Mouse (Mus musculus) hindbrain, embryonic 12.5 days (tissue): ENCODE data around the gene Dync1li2. TPM values are rescaled to one million over a fixed set of nuclear protein-coding genes. Genes with fewer than 3 reads are reported as not detected.

Experiments
- ATAC-seq: fragments of 200-750 bp; cut with Nextera tagmentation; 2 replicates; pipeline ENCODE4 v1.8.0; 2017; ENCODE audit warnings: moderate TSS enrichment; ENCODE audit not compliant: low FRiP score
- H3K27ac ChIP-seq: fragments of 300-500 bp; sonication (generic); 2 replicates; pipeline ENCODE4 v1.5.1; 2016; ENCODE audit warnings: mild to moderate bottlenecking
- H3K27me3 ChIP-seq: fragments of 300-500 bp; sonication (generic); 2 replicates; pipeline ENCODE4 v1.6.1; 2016; ENCODE audit warnings: mild to moderate bottlenecking
- H3K36me3 ChIP-seq: fragments of 300-500 bp; sonication (generic); 2 replicates; pipeline ENCODE4 v1.6.1; 2016; ENCODE audit warnings: mild to moderate bottlenecking
- H3K4me1 ChIP-seq: fragments of 300-500 bp; sonication (generic); 2 replicates; pipeline ENCODE4 v1.6.1; 2016
- H3K4me2 ChIP-seq: fragments of 300-500 bp; sonication (generic); replicated peaks from 2 replicates; pipeline ENCODE4 v1.6.1; 2016; ENCODE audit warnings: mild to moderate bottlenecking
- H3K4me3 ChIP-seq: fragments of 300-500 bp; sonication (generic); 2 replicates; pipeline ENCODE4 v1.5.1; 2016; ENCODE audit warnings: mild to moderate bottlenecking
- H3K9ac ChIP-seq: fragments of 300-500 bp; sonication (generic); 2 replicates; pipeline ENCODE4 v1.6.1; 2016; ENCODE audit warnings: mild to moderate bottlenecking, moderate library complexity
- H3K9me3 ChIP-seq: fragments of 300-500 bp; sonication (generic); replicated peaks from 2 replicates; pipeline ENCODE4 v1.6.1; 2016; ENCODE audit warnings: mild to moderate bottlenecking
- WGBS: fragments of 180-500 bp; shearing (Covaris S2); methylation state at CpG from one replicate; pipeline ENCODE4 v1.1.7; 2016; 5-methylcytosine and 5-hydroxymethylcytosine counted together
- polyA plus RNA-seq: library from polyadenylated mRNA; unstranded; fragments of >200 nt; fragmentation: Nextera tagmentation; extraction: Ambion mirVana; gene quantifications from 2 replicates; pipeline ENCODE4 v1.2.1, GENCODE M21; 2016

Dync1li2 gene
- polyA plus RNA-seq, 1 experiment from 2014 or later = 131 TPM

DNA sequence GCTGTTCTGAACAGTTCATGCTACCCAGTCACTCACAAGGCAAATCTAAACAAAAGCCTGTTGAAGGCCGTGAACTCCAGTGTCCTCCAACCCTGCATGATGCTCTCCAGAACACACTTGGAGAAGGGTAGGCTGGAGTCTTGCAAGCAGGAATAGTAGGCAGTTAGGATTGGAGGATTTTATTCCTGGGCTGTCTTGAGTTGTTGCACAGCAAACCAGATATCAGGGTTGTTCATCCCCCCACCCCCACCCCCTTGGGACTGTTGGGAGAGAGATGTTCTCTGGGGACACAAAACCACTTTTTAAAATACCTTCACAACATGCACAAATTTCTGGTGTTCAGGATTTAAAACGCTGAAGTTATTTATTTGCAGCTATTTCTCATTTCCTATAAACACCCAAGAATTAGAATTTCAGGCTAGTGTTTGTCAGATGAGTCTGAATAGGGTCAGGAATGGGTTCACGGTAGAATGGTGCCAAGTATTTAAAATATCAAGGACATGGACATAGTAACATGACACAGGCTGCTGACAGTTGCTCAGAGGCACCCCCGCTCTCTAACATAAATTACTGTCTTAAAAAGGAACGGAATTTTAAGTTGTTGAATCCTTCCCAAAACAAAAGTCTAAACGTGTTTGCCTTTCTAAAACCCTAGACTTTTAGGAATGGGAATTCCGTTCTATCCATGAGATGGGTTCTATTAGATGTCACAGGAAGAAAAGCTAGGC, 29.9 kb downstream of the Dync1li2 start:
- Histone ChIP-seq H3K36me3 (peaks cover 11% of the 10 kb centered on the region), H3K27ac (no peak overlapping the region), H3K9me3 (no peaks in the 10 kb centered on the region), H3K4me3 (no peak overlapping the region), H3K4me1 (no peaks in the 10 kb centered on the region), H3K27me3 (no peaks in the 10 kb centered on the region), H3K9ac (no peak overlapping the region), H3K4me2 (no peak overlapping the region)
- 82% methylated on average over 7 of the region's 7 CpGs for WGBS
- no peak for ATAC-seq

GRCm38 (mm10) chr8:104411972-104412371, 30.9 kb downstream of the Dync1li2 start:
- 88% methylated on average over 3 of the region's 3 CpGs for WGBS

GRCm38 (mm10) chr8:104411468-104411867, 31.4 kb downstream of the Dync1li2 start:
- Histone ChIP-seq H3K27me3 (no peaks in the 10 kb centered on the region), H3K4me1 (no peaks in the 10 kb centered on the region), H3K27ac (no peak overlapping the region), H3K36me3 (no peaks in the 10 kb centered on the region), H3K4me3 (no peak overlapping the region), H3K9me3 (no peaks in the 10 kb centered on the region), H3K9ac (no peak overlapping the region), H3K4me2 (no peak overlapping the region)
- no peak for ATAC-seq
- 93% methylated on average over 3 of the region's 3 CpGs for WGBS

More at GRCm38 (mm10) chr8:104411972-104412371, 30.9 kb downstream of the Dync1li2 start:
- no peaks in the 10 kb centered on the region for H3K9me3 ChIP-seq
- H3K27me3 ChIP-seq = no peaks in the 10 kb centered on the region
- ATAC-seq = no peak
- H3K9ac ChIP-seq = no peak overlapping the region
- no peak overlapping the region for H3K27ac ChIP-seq
- H3K4me2 ChIP-seq = no peak overlapping the region
- no peak overlapping the region for H3K4me3 ChIP-seq
- H3K36me3 ChIP-seq = peaks cover under 1% of the 10 kb centered on the region
- H3K4me1 ChIP-seq = no peaks in the 10 kb centered on the region

GRCm38 (mm10) chr8:104410628-104411273, 32.1 kb downstream of the Dync1li2 start:
- Histone ChIP-seq H3K27me3 (no peaks in the 10 kb centered on the region), H3K9me3 (no peaks in the 10 kb centered on the region), H3K9ac (no peak overlapping the region), H3K4me3 (no peak overlapping the region), H3K27ac (no peak overlapping the region), H3K4me2 (no peak overlapping the region), H3K4me1 (no peaks in the 10 kb centered on the region), H3K36me3 (no peaks in the 10 kb centered on the region)
- WGBS = 55% methylated on average over 7 of the region's 7 CpGs
- ATAC-seq = no peak

- H3K9me3 ChIP-seq = peaks cover 3% of the 10 kb centered on the region; the same call in 1 of the 2 replicates
- H3K27ac ChIP-seq = no peak overlapping the region
- no peaks in the 10 kb centered on the region for H3K36me3 ChIP-seq
- H3K4me1 ChIP-seq = no peaks in the 10 kb centered on the region
- no peaks in the 10 kb centered on the region for H3K27me3 ChIP-seq
- no peak overlapping the region for H3K9ac ChIP-seq
- WGBS = 87% methylated on average over 7 of the region's 7 CpGs
- H3K4me2 ChIP-seq = no peak overlapping the region
- no peak for ATAC-seq
- no peak overlapping the region for H3K4me3 ChIP-seq
Measured at GRCm38 (mm10) chr8:104408328-104409110, 34.3 kb downstream of the Dync1li2 start.

- Histone ChIP-seq H3K9me3 (peaks cover 4% of the 10 kb centered on the region; the same call in 1 of the 2 replicates), H3K27ac (no peak overlapping the region), H3K4me2 (no peak overlapping the region), H3K4me1 (no peaks in the 10 kb centered on the region), H3K9ac (no peak overlapping the region), H3K27me3 (no peaks in the 10 kb centered on the region), H3K4me3 (no peak overlapping the region), H3K36me3 (no peaks in the 10 kb centered on the region)
- 76% methylated on average over 6 of the region's 6 CpGs for WGBS
- no peak for ATAC-seq
Measured at GRCm38 (mm10) chr8:104406340-104407128, 36.3 kb downstream of the Dync1li2 start.

GRCm38 (mm10) chr8:104405430-104406187, 37.2 kb downstream of the Dync1li2 start:
- no peaks in the 10 kb centered on the region for H3K36me3 ChIP-seq
- H3K4me2 ChIP-seq = no peak overlapping the region
- no peak for ATAC-seq
- H3K9ac ChIP-seq = no peak overlapping the region
- H3K4me3 ChIP-seq = no peak overlapping the region
- H3K9me3 ChIP-seq = peaks cover 4% of the 10 kb centered on the region; the same call in 1 of the 2 replicates
- no peaks in the 10 kb centered on the region for H3K27me3 ChIP-seq
- no peaks in the 10 kb centered on the region for H3K4me1 ChIP-seq
- whole genome bisulfite sequencing = 74% methylated on average over 15 of the region's 15 CpGs
- no peak overlapping the region for H3K27ac ChIP-seq

DNA sequence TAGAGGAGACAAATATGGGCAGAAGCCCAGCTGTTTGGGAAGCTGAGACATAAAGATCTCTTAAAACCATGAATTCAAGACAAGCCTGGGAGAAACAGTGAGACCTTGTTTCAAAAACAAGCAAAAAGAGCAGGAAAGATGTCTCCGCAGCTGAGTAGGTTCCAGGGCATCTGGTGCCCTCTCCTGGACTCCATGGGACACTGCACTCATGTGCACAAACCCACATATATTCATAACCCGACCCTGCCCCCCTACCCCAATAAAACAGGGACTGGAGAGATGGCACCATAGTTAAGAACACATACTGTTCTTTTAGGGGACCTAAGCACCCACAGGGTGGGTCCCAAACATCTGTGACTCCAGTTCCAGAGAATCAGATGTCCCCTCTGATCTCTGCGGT, 39.3 kb downstream of the Dync1li2 start:
- Histone ChIP-seq H3K36me3 (no peaks in the 10 kb centered on the region), H3K9me3 (peaks cover 4% of the 10 kb centered on the region; the same call in 1 of the 2 replicates), H3K4me1 (no peaks in the 10 kb centered on the region), H3K4me2 (no peak overlapping the region), H3K27ac (no peak overlapping the region), H3K27me3 (no peaks in the 10 kb centered on the region), H3K4me3 (no peak overlapping the region), H3K9ac (no peak overlapping the region)
- ATAC-seq = no peak
- WGBS = 82% methylated on average over 3 of the region's 3 CpGs

DNA sequence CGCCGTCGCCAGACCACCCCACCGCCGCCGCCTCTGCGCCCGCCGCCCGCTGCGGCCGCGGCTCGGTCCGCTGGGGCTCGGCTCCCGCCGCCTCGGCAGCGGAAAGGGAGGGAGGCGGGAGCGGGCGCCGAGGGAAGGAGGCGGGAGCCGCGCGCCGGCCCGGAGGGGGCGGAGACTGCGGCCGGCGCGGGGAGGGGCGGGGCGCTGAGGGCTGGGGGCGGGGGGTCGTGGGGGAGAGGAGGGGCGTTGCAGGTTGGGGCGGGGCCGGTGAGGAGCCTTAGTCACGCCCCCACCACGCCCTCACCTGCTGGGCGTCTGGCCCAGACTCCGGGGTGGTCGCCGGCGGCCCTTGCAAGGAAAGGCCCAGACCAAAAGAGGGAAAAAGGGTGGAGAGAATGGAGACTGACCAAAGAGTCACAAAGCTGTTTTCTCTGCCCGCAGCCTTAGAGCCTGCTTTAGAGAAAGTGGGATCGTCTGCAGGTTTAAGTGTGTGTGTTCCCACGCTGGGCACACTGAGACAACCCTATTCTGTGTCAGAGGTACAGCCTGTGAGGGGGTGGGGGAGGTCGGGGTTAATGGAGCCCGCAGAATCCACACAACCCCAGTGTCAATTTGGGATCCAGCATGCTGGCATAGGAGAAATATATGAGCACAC, 47.0 kb downstream of the Dync1li2 start, which contains the start of gene Cmtm4:
Cmtm4 (minus strand) TSS at position 105 of the 655 bp plus-strand sequence.
- H3K27ac ChIP-seq = peak within 1 kb of the TSS; percentile 74
- H3K4me1 ChIP-seq = peaks cover 16% of the 10 kb centered on the region
- ATAC-seq = peak; percentile 87
- no peaks in the 10 kb centered on the region for H3K9me3 ChIP-seq
- no peaks in the 10 kb centered on the region for H3K36me3 ChIP-seq
- H3K4me2 ChIP-seq = peak within 1 kb of the TSS; percentile 91
- no peaks in the 10 kb centered on the region for H3K27me3 ChIP-seq
- H3K4me3 ChIP-seq = peak within 1 kb of the TSS; percentile 68
- 3% methylated on average over 36 of the region's 54 CpGs for WGBS
- peak within 1 kb of the TSS; percentile 82 for H3K9ac ChIP-seq

DNA sequence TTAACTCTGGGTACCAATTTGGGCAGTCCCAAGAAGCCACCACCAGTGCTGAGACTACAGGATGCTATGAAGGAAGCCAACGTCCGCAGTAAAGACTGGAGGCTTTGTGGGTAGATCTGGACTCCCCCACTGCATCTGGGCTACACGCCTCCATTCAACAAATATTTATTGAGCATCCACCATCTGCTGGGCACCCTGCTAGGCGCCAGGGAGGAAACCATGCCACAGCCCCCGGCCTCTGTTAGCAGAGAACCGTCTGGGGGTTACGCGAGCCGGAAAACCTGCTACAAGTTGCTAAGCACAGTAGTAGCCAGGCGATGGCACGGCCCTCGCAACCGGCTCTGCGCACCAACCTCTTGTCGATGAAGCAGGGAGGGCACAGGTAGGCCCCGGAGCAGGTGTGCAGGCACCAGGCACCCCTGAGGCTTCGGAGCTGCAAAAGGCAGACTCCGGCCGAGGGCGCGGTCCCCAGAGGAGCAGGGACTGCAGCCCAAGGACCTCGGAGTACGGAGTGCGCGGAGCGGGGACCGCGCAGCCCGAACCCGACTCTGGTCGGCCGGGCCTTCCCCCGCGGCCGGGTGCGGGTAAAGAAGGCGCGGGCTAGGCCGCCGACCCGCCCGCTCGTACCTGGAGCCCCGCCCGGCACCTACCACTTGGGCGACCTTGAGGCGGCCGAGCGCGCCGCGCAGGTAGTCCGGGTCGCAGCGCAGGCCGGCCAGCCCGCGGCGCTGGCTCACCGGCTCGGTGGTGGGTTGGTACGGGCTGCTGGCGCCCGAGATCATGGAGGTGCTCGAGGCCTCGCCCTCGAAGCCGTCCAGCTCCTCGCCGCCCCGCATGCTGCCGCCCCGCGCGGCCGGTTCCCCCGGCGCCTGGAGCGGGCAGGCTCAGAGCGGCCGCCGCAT, 47.8 kb downstream of the Dync1li2 start:
- peak overlapping the region; percentile 74 for H3K27ac ChIP-seq
- H3K4me1 ChIP-seq = peaks cover 16% of the 10 kb centered on the region
- peak; percentile 89 for ATAC-seq
- peak overlapping the region; percentile 68 for H3K4me3 ChIP-seq
- peak overlapping the region; percentile 91 for H3K4me2 ChIP-seq
- no peaks in the 10 kb centered on the region for H3K9me3 ChIP-seq
- H3K36me3 ChIP-seq = no peaks in the 10 kb centered on the region
- no peaks in the 10 kb centered on the region for H3K27me3 ChIP-seq
- under 1% methylated on average over 57 of the region's 82 CpGs for WGBS
- H3K9ac ChIP-seq = peak overlapping the region; percentile 82
